Mouse (Mus musculus): ENCODE data around the gene Arl4d. TPM values are rescaled to one million over a fixed set of nuclear protein-coding genes. Genes with fewer than 3 reads are reported as not detected.
"Not testable (repeated sequence)": the region's sequence is repeated elsewhere in the genome, so short reads cannot be mapped to it uniquely, and the experiment has no call there.

Gene Arl4d
- polyA plus RNA-seq, 1 experiment = 0.04 TPM

DNA sequence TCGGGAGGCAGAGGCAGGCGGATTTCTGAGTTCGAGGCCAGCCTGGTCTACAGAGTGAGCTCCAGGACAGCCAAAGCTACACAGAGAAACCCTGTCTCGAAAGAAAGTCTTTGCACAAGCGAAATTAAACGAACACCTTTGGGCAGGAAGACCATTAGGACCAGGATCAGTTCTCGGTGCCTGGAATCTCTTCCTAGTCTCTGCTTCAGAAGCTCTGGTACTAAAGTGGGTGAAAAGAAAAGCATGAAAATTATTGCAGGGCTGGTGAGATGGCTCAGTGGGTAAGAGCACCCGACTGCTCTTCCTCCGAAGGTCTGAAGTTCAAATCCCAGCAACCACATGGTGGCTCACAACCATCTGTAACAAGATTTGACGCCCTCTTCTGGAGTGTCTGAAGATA, 18.2 kb upstream of the Arl4d start:
- H3K9me3 ChIP-seq (ENCODE audit: control insufficient read depth, low read length); H3K27me3 ChIP-seq (ENCODE audit: control insufficient read depth); H3K4me3 ChIP-seq (replicated peaks); H3K36me3 ChIP-seq (ENCODE audit: control insufficient read depth): not testable (repeated sequence)
- peaks cover 16% of the 10 kb centered on the region for H3K4me1 ChIP-seq (ENCODE audit: control insufficient read depth)

DNA sequence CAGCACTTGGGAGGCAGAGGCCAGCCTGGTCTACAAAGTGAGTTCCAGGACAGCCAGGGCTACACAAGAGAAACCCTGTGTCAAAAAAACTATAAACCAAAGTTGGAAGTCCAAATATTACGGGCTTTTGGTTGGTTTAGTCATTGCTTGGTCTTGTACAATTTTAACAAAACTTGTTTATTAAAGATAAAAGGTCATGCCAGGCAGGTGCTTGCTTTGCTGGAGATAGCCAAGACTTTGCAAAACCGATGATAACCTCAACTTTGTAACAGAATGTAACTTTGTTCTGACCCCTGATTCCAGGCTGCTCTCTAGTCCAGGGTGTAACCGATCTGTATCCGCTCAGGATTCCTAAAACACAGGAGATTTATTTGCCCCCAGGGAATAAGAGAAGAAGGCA, 9.0 kb upstream of the Arl4d start:
- Histone ChIP-seq H3K36me3 (ENCODE audit: control insufficient read depth) (no peaks in the 10 kb centered on the region), H3K27me3 (ENCODE audit: control insufficient read depth) (peaks cover 15% of the 10 kb centered on the region), H3K4me1 (ENCODE audit: control insufficient read depth) (peaks cover 22% of the 10 kb centered on the region), H3K4me3 (replicated peaks) (no peak overlapping the region), H3K9me3 (ENCODE audit: control insufficient read depth, low read length) (no peaks in the 10 kb centered on the region)
- TF ChIP-seq TAL1 (IDR thresholded peaks at IDR 0.05; ENCODE audit: low read length) = no peak
- no peak for TF ChIP-seq GATA1 (IDR thresholded peaks at IDR 0.05; ENCODE audit: low read length)

DNA sequence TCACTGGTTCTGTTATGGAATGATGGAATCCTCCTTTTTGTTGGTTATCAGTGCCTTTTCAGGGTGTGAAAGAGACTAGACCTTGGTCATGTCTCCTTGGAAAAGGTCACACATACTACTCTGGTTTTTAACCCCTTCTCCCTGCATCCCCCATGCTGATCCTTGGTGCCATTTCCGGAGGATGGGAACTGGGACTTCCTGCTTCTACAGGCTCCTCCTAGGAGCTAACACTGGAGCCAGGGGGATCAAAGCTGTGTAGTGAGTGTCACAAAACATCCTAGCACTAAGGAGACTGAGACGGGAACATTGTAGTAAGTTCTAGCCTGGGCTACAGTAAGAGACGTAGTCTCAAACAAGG, 7.8 kb upstream of the Arl4d start:
- H3K36me3 ChIP-seq (ENCODE audit: control insufficient read depth) = no peaks in the 10 kb centered on the region
- no peaks in the 10 kb centered on the region for H3K9me3 ChIP-seq (ENCODE audit: control insufficient read depth, low read length)
- H3K27me3 ChIP-seq (ENCODE audit: control insufficient read depth) = peaks cover 15% of the 10 kb centered on the region
- TF ChIP-seq GATA1 (IDR thresholded peaks at IDR 0.05; ENCODE audit: low read length) (no peak), TAL1 (IDR thresholded peaks at IDR 0.05; ENCODE audit: low read length) (no peak)
- H3K4me3 ChIP-seq (replicated peaks) = peak overlapping the region; percentile 41
- H3K4me1 ChIP-seq (ENCODE audit: control insufficient read depth) = peaks cover 29% of the 10 kb centered on the region

DNA sequence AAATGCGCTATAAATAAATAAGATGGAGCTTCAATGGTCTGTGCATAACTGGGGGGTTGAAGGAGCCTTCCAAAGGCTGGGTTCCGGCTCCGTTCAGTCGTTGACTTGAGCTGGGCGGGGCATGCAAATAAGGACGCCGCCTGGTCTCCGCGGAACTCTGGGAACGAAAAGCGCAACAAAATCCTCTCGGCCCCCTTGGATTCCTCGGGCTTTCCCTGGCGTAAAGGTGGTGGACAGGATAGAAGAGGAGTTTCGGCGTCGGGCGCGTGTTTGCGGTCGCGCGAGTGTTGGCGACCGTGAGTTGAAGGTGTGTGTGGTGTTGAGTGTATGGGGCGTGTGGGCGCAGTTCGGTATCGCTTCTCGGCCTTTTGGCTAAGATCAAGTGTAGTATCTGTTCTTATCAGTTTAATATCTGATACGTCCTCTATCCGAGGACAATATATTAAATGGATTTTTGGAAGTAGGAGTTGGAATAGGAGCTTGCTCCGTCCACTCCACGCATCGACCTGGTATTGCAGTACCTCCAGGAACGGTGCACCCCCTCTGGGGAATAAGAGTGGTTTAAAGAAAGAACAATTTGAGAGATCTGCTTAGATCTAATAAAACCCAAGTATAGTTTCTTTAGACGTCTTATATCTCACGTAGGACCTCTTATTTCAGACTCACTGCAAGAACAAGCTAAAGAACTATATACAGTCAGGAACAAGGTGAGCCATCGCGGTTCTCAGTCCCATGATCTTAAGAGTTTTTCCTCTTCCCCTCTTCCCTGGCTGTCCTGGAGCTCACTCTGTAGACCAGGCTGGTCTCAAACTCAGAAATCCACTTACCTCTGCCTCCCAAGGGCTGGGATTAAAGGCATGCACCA, 7.2 kb upstream of the Arl4d start:
- H3K36me3 ChIP-seq (ENCODE audit: control insufficient read depth); H3K9me3 ChIP-seq (ENCODE audit: control insufficient read depth, low read length): not testable (repeated sequence)
- Histone ChIP-seq H3K4me3 (replicated peaks) (peak overlapping the region; percentile 41), H3K4me1 (ENCODE audit: control insufficient read depth) (peaks cover 32% of the 10 kb centered on the region), H3K27me3 (ENCODE audit: control insufficient read depth) (peaks cover 13% of the 10 kb centered on the region)

DNA sequence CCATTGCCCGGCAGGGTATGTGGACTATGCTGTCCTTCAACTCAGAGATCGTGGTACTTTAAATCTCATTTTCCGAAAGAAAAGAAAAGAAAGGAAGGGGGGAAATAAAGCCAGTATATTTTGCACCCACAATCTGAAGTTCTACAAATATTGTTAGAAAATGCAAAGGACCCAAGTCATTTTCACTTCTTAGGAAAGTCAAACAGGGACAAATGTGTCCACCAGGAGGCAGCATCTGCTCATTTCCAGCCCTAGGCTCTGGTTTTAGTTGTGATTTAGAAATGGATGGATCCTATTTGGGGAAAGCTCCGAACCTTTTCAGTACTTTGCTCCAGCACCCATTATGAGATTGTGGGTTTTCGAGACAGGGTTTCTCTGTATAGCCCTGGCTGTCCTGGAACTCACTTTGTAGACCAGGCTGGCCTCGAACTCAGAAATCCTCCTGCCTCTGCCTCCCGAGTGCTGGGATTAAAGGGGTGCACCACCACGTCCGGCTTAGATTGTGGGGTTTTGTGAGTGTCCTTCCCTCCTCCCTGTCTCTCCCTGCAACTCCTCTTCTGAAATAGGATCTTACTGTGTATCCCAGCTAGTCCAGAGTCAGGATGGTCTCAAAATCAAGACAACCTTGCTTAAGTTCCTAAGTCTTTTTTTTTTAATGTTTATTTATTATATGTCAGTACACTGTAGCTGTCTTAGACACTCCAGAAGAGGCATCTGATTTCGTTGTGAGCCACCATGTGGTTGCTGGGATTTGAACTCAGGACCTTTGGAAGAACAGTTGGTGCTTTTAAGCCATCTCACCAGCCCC, 6.4 kb upstream of the Arl4d start:
- no peak overlapping the region for H3K4me3 ChIP-seq (replicated peaks)

DNA sequence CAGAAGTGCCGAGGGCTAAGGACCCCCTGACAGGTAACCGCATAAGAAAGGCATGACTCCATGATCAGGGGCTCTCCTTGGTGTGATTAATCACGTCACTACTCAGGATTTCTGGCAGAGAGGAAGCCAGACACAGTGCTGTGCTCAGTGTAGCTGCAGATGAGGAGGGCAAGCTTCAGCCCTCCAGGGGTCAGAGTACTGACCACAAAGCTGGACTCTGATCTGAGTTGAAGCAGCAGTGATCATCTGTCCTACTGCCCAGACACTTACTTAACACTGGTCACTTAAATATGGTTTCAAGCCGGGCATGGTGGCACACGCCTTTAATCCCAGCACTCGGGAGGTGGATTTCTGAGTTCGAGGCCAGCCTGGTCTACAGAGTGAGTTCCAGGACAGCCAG, 4.2 kb upstream of the Arl4d start:
- H3K4me3 ChIP-seq (replicated peaks) = no peak overlapping the region
- H3K27me3 ChIP-seq (ENCODE audit: control insufficient read depth) = no peaks in the 10 kb centered on the region
- TF ChIP-seq GATA1 (IDR thresholded peaks at IDR 0.05; ENCODE audit: low read length) (no peak), TAL1 (IDR thresholded peaks at IDR 0.05; ENCODE audit: low read length) (no peak)
- H3K36me3 ChIP-seq (ENCODE audit: control insufficient read depth) = no peaks in the 10 kb centered on the region
- peaks cover 51% of the 10 kb centered on the region for H3K4me1 ChIP-seq (ENCODE audit: control insufficient read depth)
- H3K9me3 ChIP-seq (ENCODE audit: control insufficient read depth, low read length) = no peaks in the 10 kb centered on the region

More for the DNA sequence above, 6.4 kb upstream of the Arl4d start:
- Histone ChIP-seq H3K27me3 (ENCODE audit: control insufficient read depth) (peaks cover 6% of the 10 kb centered on the region), H3K4me1 (ENCODE audit: control insufficient read depth) (peaks cover 35% of the 10 kb centered on the region), H3K9me3 (ENCODE audit: control insufficient read depth, low read length) (no peaks in the 10 kb centered on the region), H3K36me3 (ENCODE audit: control insufficient read depth) (no peaks in the 10 kb centered on the region)
- TF ChIP-seq GATA1 (IDR thresholded peaks at IDR 0.05; ENCODE audit: low read length) (no peak), TAL1 (IDR thresholded peaks at IDR 0.05; ENCODE audit: low read length) (no peak)

DNA sequence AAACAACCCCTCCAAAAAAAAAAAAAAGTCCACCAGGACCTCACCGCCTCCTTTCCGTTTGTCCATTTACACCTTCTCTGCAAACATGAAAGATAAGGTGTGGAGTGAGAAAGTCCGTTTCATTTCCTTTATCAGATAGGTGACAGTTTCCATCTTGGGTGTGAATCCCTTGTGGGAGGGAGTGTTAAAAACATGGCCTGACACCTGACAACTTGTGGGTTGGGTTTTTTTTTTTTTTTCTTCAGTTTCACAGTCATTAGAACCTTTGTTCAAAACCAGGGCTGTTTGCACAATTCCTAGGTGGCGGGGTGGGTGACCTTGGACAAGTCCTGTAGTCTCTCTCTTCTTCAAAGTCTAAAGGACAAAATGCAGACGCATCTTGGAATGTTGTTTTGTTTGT, 3.6 kb upstream of the Arl4d start:
- Histone ChIP-seq H3K4me3 (replicated peaks) (no peak overlapping the region), H3K36me3 (ENCODE audit: control insufficient read depth) (no peaks in the 10 kb centered on the region), H3K27me3 (ENCODE audit: control insufficient read depth) (no peaks in the 10 kb centered on the region), H3K4me1 (ENCODE audit: control insufficient read depth) (peaks cover 57% of the 10 kb centered on the region), H3K9me3 (ENCODE audit: control insufficient read depth, low read length) (no peaks in the 10 kb centered on the region)
- TF ChIP-seq GATA1 (IDR thresholded peaks at IDR 0.05; ENCODE audit: low read length) (no peak), TAL1 (IDR thresholded peaks at IDR 0.05; ENCODE audit: low read length) (no peak)

DNA sequence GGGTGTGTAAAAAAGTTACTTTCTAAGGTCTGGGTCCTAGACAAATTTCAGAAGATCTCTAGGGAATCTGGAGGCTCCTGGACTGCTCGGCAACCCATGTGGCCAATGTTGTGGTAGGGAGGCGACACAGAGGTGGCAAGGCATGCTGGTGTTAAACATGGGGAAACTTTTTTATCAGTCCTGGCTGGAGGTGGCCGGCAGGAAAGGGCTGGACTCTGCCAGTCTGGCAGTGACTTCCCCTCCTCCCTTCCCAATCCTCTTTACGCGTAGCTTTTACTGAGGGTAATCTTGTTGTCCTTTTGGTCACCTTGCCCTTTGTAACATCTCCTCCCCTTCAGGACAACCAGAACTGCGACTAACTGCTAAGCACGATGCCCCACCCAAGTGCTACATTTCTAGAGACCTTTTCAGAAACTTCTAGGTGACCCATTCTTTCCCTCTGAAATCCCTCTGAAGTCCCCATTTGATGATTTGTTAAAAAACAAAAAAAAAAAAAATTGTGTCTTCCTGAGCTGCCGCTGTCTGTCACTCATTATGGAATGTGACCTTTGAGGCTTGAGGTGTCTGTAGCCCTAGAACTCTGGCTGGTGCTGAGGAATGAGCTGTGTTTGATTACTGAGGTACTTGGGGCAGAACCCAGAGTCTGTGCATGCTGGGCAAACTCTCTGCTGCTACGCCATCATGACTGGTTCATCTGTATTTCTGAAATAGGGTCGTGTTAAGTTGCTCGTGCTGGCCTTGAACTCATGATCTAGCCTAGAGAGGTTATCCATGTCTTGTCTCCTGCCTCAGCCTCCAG, 1.9 kb upstream of the Arl4d start:
- TF ChIP-seq TAL1 (IDR thresholded peaks at IDR 0.05; ENCODE audit: low read length) (no peak), GATA1 (IDR thresholded peaks at IDR 0.05; ENCODE audit: low read length) (no peak)
- Histone ChIP-seq H3K27me3 (ENCODE audit: control insufficient read depth) (no peaks in the 10 kb centered on the region), H3K9me3 (ENCODE audit: control insufficient read depth, low read length) (no peaks in the 10 kb centered on the region), H3K4me3 (replicated peaks) (no peak overlapping the region), H3K36me3 (ENCODE audit: control insufficient read depth) (no peaks in the 10 kb centered on the region), H3K4me1 (ENCODE audit: control insufficient read depth) (peaks cover 64% of the 10 kb centered on the region)

DNA sequence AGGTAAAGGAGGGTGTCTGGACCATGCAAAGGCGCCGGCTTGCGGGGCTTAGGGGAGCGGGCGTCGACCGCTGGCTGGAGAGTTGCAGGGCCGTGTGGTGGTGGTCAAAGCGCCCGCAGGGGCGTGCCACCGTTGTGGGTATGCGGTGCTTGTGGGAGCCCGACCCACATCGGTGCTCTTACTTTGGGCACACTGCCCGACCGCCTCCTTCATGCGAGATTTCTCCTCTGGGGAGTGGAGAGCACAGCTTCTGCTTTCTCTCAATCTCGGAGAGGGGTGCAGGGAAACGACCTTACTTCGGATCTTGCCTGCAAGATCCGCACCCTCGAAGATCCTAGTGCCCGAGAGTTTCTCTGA, 273 bp downstream of the Arl4d start:
- Histone ChIP-seq H3K9me3 (ENCODE audit: control insufficient read depth, low read length) (no peaks in the 10 kb centered on the region), H3K4me3 (replicated peaks) (peak overlapping the region; percentile 70), H3K27me3 (ENCODE audit: control insufficient read depth) (no peaks in the 10 kb centered on the region), H3K4me1 (ENCODE audit: control insufficient read depth) (peaks cover 76% of the 10 kb centered on the region), H3K36me3 (ENCODE audit: control insufficient read depth) (no peaks in the 10 kb centered on the region)
- TF ChIP-seq GATA1 (IDR thresholded peaks at IDR 0.05; ENCODE audit: low read length) (no peak), TAL1 (IDR thresholded peaks at IDR 0.05; ENCODE audit: low read length) (no peak)
